Mouse (Mus musculus) lung, adult 2 months (tissue): ENCODE data around the gene Tgfbr3.

Source experiments
- CTCF ChIP-seq: fragments of 200-500 bp; IDR thresholded peaks from 2 replicates; pipeline ENCODE4 v1.5.1; 2011; ENCODE audit warnings: mild to moderate bottlenecking, low read length, control low read depth; ENCODE audit not compliant: insufficient read depth
- POLR2A ChIP-seq: fragments of 200-500 bp; IDR thresholded peaks from 2 replicates; pipeline ENCODE4 v1.6.1; 2011; ENCODE audit warnings: low read depth, mild to moderate bottlenecking, control low read depth, low read length, borderline replicate concordance; ENCODE audit errors: extremely low read depth

- TF ChIP-seq CTCF (no peak), POLR2A (no peak)
These were observed 121.5 kb downstream of the Tgfbr3 start for GRCm38 (mm10) chr5:107167872-107168300.
